Comparison of ENCODE assay signal across 16 mouse cellular contexts in genomic region chr10:61866045-61866580, GRCm38 (mm10).
A peak's percentile ranks its signal among the peaks of the same experiment; 100 is the strongest.
DNase-seq lines count a peak whose midpoint lies in the region; ATAC-seq lines count a peak whose summit lies in the region.
"Had no signal": no experiment of that assay in that cellular context is flagged by ENCODE, and none has a peak within 500 bp of the region (broad histone marks: within the 10 kb centered on the region; RNA-seq: fewer than 3 reads in every experiment).

No protein-coding gene starts in this region.

- H3K9me3 ChIP-seq in hindbrain, embryonic 10.5 days, result peaks cover 33% of the 10 kb centered on the region
- peaks cover 30% of the 10 kb centered on the region for H3K9me3 ChIP-seq in hindbrain, embryonic 14.5 days (ENCODE audit: control insufficient read depth, low read length)
- peaks cover 12% of the 10 kb centered on the region for H3K9me3 ChIP-seq in embryonic facial prominence, embryonic 15.5 days (replicated peaks)
- peaks cover 14% of the 10 kb centered on the region for H3K9me3 ChIP-seq in stomach, embryonic 16.5 days (replicated peaks; ENCODE audit: control insufficient read depth, low read length)
- H3K9me3 ChIP-seq in midbrain, embryonic 10.5 days (replicated peaks), result peaks cover 37% of the 10 kb centered on the region

- H3K27me3 ChIP-seq in hindbrain, embryonic 10.5 days (ENCODE audit: insufficient read depth, poor library complexity, severe bottlenecking), result no peaks in the 10 kb centered on the region; the same call in 1 of the 2 replicates
- no peaks in the 10 kb centered on the region for H3K27me3 ChIP-seq in hindbrain, embryonic 14.5 days (ENCODE audit: control insufficient read depth, insufficient read depth, low read length)
- no peaks in the 10 kb centered on the region for H3K27me3 ChIP-seq in embryonic facial prominence, embryonic 15.5 days
- no peaks in the 10 kb centered on the region for H3K27me3 ChIP-seq in stomach, embryonic 16.5 days (ENCODE audit: control insufficient read depth, insufficient read depth, low read length)
- no peaks in the 10 kb centered on the region for H3K27me3 ChIP-seq in midbrain, embryonic 10.5 days (ENCODE audit: low read depth, poor library complexity, severe bottlenecking)
- H3K27me3 ChIP-seq: midbrain, embryonic 15.5 days had no signal

- no peak overlapping the region for H3K9ac ChIP-seq in hindbrain, embryonic 14.5 days
- no peak overlapping the region for H3K9ac ChIP-seq in embryonic facial prominence, embryonic 15.5 days
- no peak overlapping the region for H3K9ac ChIP-seq in stomach, embryonic 16.5 days (ENCODE audit: low read length)
- H3K9ac ChIP-seq: liver, embryonic 14.5 days; midbrain, embryonic 15.5 days had no signal

- 0 out of 2 replicates have a peak overlapping the region, but pooled peaks have one; percentile 35 for H3K27ac ChIP-seq in hindbrain, embryonic 10.5 days
- H3K27ac ChIP-seq in hindbrain, embryonic 14.5 days, result no peak overlapping the region
- H3K27ac ChIP-seq in embryonic facial prominence, embryonic 15.5 days (replicated peaks), result peak overlapping the region; percentile 65; the same call in 1 of the 2 replicates
- no peak overlapping the region for H3K27ac ChIP-seq in stomach, embryonic 16.5 days (ENCODE audit: low read length)
- H3K27ac ChIP-seq in midbrain, embryonic 10.5 days (replicated peaks), result no peak overlapping the region
- H3K27ac ChIP-seq: forebrain, embryonic 10.5 days; gastrocnemius, adult 2 months; liver, embryonic 14.5 days; midbrain, embryonic 15.5 days had no signal

- H3K4me2 ChIP-seq in hindbrain, embryonic 14.5 days (replicated peaks), result no peak overlapping the region
- H3K4me2 ChIP-seq in embryonic facial prominence, embryonic 15.5 days (replicated peaks), result no peak overlapping the region
- H3K4me2 ChIP-seq in stomach, embryonic 16.5 days (ENCODE audit: low read depth, low read length), result no peak overlapping the region
- H3K4me2 ChIP-seq: midbrain, embryonic 15.5 days had no signal

- no peak for DNase-seq in hindbrain, embryonic 10.5 days (ENCODE audit: low spot score)
- DNase-seq in hindbrain, embryonic 14.5 days (ENCODE audit: low spot score), result no peak
- peak; percentile 45 for DNase-seq in ovary, adult 18-20 months (ENCODE audit: low spot score)
- no peak for DNase-seq in ovary, postnatal 14 days (ENCODE audit: low spot score)
- no peak for DNase-seq in midbrain, embryonic 10.5 days (ENCODE audit: low spot score)
- DNase-seq in gastrocnemius, postnatal 25 days, result no peak
- DNase-seq: cerebellum, postnatal 14 days; gastrocnemius, adult 2 months; heart, postnatal 10 days; thymus, postnatal 4 days had no signal

- ATAC-seq in hindbrain, embryonic 14.5 days (ENCODE audit: low FRiP score), result no peak
- peak; percentile 52 for ATAC-seq in embryonic facial prominence, embryonic 15.5 days (ENCODE audit: insufficient number of reproducible peaks, low FRiP score, low TSS enrichment, low read depth)
- peak; percentile 56; the same call in 1 of the 2 replicates for ATAC-seq in stomach, embryonic 16.5 days (ENCODE audit: insufficient read depth, low FRiP score)
- ATAC-seq: midbrain, embryonic 15.5 days; Patski had no signal

- no peak overlapping the region for H3K4me3 ChIP-seq in hindbrain, embryonic 10.5 days
- H3K4me3 ChIP-seq in hindbrain, embryonic 14.5 days (replicated peaks; ENCODE audit: low read length), result no peak overlapping the region
- H3K4me3 ChIP-seq in embryonic facial prominence, embryonic 15.5 days (replicated peaks), result no peak overlapping the region
- no peak overlapping the region for H3K4me3 ChIP-seq in stomach, embryonic 16.5 days (replicated peaks; ENCODE audit: low read length)
- H3K4me3 ChIP-seq in midbrain, embryonic 10.5 days, result no peak overlapping the region
- H3K4me3 ChIP-seq: forebrain, embryonic 10.5 days; gastrocnemius, adult 2 months; midbrain, embryonic 15.5 days had no signal

- H3K36me3 ChIP-seq in hindbrain, embryonic 10.5 days, result 0 out of 2 replicates have a peak, but pooled peaks cover 8% of the 10 kb centered on the region
- H3K36me3 ChIP-seq in hindbrain, embryonic 14.5 days (replicated peaks; ENCODE audit: control insufficient read depth, insufficient read depth), result no peaks in the 10 kb centered on the region
- H3K36me3 ChIP-seq in embryonic facial prominence, embryonic 15.5 days, result 0 out of 2 replicates have a peak, but pooled peaks cover 9% of the 10 kb centered on the region
- H3K36me3 ChIP-seq in stomach, embryonic 16.5 days (ENCODE audit: control insufficient read depth, insufficient read depth, low read length), result peaks cover 6% of the 10 kb centered on the region
- no peaks in the 10 kb centered on the region for H3K36me3 ChIP-seq in midbrain, embryonic 10.5 days
- H3K36me3 ChIP-seq: midbrain, embryonic 15.5 days had no signal

- 72% methylated on average over 11 of the region's 11 CpGs for WGBS in hindbrain, embryonic 10.5 days
- WGBS in hindbrain, embryonic 14.5 days, result 77% methylated on average over 11 of the region's 11 CpGs
- WGBS in embryonic facial prominence, embryonic 15.5 days, result 24% methylated on average over 11 of the region's 11 CpGs
- WGBS in stomach, embryonic 16.5 days, result 43% methylated on average over 11 of the region's 11 CpGs
- 77% methylated on average over 11 of the region's 11 CpGs for WGBS in midbrain, embryonic 10.5 days

- peaks cover 10% of the 10 kb centered on the region for H3K4me1 ChIP-seq in hindbrain, embryonic 10.5 days (replicated peaks)
- H3K4me1 ChIP-seq in hindbrain, embryonic 14.5 days (replicated peaks; ENCODE audit: control insufficient read depth, insufficient read depth, low read length), result no peaks in the 10 kb centered on the region
- H3K4me1 ChIP-seq in embryonic facial prominence, embryonic 15.5 days, result peaks cover 14% of the 10 kb centered on the region
- no peaks in the 10 kb centered on the region for H3K4me1 ChIP-seq in stomach, embryonic 16.5 days (ENCODE audit: control insufficient read depth, insufficient read depth, low read length)
- H3K4me1 ChIP-seq in midbrain, embryonic 10.5 days, result peaks cover 2% of the 10 kb centered on the region
- H3K4me1 ChIP-seq: midbrain, embryonic 15.5 days had no signal

Comparison
In these comparisons a context has a peak if more than half of its experiments do, and no peak if none do; other contexts are left out.
1. H3K27ac ChIP-seq: peak in hindbrain, embryonic 10.5 days (single experiment) and embryonic facial prominence, embryonic 15.5 days (single experiment); none in hindbrain, embryonic 14.5 days (single experiment), stomach, embryonic 16.5 days (single experiment) and midbrain, embryonic 10.5 days (single experiment).